Mouse (Mus musculus): Measurements from ENCODE around the gene Prr5l. TPM values are rescaled to one million over a fixed set of nuclear protein-coding genes. Genes with fewer than 3 reads are reported as not detected.
A peak's percentile ranks its signal among the peaks of the same experiment; 100 is the strongest.

Prr5l gene
- polyA plus RNA-seq, 1 experiment from 2014 or later: 14.2 TPM

DNA sequence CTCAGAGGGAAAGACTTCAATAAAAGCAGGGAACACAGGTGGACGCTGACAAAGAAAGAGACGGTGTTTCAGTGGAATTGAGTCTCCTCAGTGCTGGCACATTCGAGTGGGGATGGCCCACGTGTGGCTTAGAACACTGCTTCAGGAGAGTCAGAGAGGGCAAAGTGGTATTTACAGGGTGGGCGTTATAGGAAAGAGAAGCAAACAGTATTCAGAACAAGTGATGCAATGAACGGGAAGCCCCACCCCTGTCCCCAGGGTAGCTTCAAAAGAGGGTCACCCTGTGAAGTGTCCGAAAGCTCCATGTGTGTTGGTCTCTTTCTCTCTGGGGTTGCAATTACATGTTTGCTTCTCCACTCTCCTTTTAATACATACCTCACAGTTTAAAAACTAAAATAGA, 187.2 kb downstream of the Prr5l start:
- Histone ChIP-seq H3K4me2 (ENCODE audit: low read depth, low read length) (no peak overlapping the region), H3K27ac (replicated peaks; ENCODE audit: low read depth, low read length) (no peak overlapping the region), H3K4me3 (ENCODE audit: low read depth, low read length) (no peak overlapping the region), H3K36me3 (ENCODE audit: control insufficient read depth, insufficient read depth, low read length) (peaks cover 75% of the 10 kb centered on the region), H3K4me1 (ENCODE audit: control insufficient read depth, insufficient read depth, low read length) (no peaks in the 10 kb centered on the region), H3K9me3 (ENCODE audit: control insufficient read depth, low read length) (no peaks in the 10 kb centered on the region), H3K27me3 (replicated peaks; ENCODE audit: control insufficient read depth, insufficient read depth, low read length) (no peaks in the 10 kb centered on the region), H3K9ac (ENCODE audit: low read depth, low read length) (no peak overlapping the region)
- 83% methylated on average over 7 of the region's 7 CpGs for WGBS
- no peak for ATAC-seq (ENCODE audit: low read depth)
- DNase-seq (ENCODE audit: low spot score): no peak

DNA sequence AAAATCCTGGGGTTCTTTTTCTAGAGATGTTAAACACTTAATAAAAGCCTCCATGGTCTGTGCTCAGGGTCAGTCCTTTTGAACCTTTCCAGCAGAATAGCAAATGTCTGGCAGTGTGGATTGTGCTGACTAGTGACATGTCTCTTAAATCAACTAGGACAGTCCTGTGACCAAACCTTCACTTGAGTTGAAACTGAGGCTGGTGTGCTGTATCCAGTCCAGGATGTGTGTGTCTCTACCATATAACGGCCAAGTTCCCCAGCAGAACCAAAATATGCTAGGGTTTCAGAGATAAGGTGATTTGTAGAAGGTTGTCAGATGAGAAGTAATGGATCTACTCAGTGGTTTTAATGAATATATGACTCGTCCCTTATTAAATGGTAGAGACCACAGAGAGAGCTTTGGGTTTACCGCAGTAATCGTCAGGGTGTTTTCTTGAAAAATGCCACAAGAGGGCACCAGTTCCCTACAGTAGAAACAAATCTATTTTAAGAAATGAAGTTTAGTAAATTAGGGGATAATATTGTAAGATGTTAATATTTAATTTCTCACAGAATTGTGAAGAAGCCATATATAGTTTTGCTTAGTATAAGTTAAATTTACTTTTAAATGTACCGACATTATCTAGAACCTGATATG, 189.1 kb downstream of the Prr5l start:
- H3K4me2 ChIP-seq (ENCODE audit: low read depth, low read length): no peak overlapping the region
- H3K4me3 ChIP-seq (ENCODE audit: low read depth, low read length): no peak overlapping the region
- H3K36me3 ChIP-seq (ENCODE audit: control insufficient read depth, insufficient read depth, low read length): peaks cover 78% of the 10 kb centered on the region
- no peak overlapping the region for H3K9ac ChIP-seq (ENCODE audit: low read depth, low read length)
- H3K27me3 ChIP-seq (replicated peaks; ENCODE audit: control insufficient read depth, insufficient read depth, low read length): no peaks in the 10 kb centered on the region
- H3K4me1 ChIP-seq (ENCODE audit: control insufficient read depth, insufficient read depth, low read length): no peaks in the 10 kb centered on the region
- WGBS: 56% methylated on average over 5 of the region's 5 CpGs
- ATAC-seq (ENCODE audit: low read depth) (no peak), DNase-seq (ENCODE audit: low spot score) (peak; percentile 20)
- no peaks in the 10 kb centered on the region for H3K9me3 ChIP-seq (ENCODE audit: control insufficient read depth, low read length)
- H3K27ac ChIP-seq (replicated peaks; ENCODE audit: low read depth, low read length): no peak overlapping the region

DNA sequence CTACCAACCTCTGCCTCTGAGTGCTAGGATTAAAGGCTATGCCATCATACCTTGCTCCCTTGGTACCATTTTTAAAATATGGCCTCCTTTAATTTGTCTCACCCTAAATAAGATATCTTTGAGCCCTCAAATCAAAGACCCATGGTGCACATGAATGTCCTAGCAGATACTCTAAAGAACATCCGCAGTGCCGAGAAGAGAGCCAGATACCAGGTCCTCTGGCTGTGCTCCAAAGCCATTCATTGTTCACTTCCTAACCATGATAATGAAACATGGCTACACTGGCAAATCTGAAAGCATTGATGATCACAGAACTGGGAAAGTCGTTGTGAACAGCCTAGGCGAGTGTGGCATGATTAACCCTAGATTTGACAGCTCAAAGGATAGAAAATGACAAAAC, 189.8 kb downstream of the Prr5l start:
- Histone ChIP-seq H3K4me1 (ENCODE audit: control insufficient read depth, insufficient read depth, low read length) (no peaks in the 10 kb centered on the region), H3K9ac (ENCODE audit: low read depth, low read length) (no peak overlapping the region), H3K9me3 (ENCODE audit: control insufficient read depth, low read length) (no peaks in the 10 kb centered on the region), H3K27me3 (replicated peaks; ENCODE audit: control insufficient read depth, insufficient read depth, low read length) (no peaks in the 10 kb centered on the region), H3K4me2 (ENCODE audit: low read depth, low read length) (no peak overlapping the region), H3K4me3 (ENCODE audit: low read depth, low read length) (no peak overlapping the region), H3K27ac (replicated peaks; ENCODE audit: low read depth, low read length) (no peak overlapping the region), H3K36me3 (ENCODE audit: control insufficient read depth, insufficient read depth, low read length) (peaks cover 77% of the 10 kb centered on the region)
- DNase-seq (ENCODE audit: low spot score) (no peak), ATAC-seq (ENCODE audit: low read depth) (no peak)
- 72% methylated on average over 4 of the region's 4 CpGs for WGBS

DNA sequence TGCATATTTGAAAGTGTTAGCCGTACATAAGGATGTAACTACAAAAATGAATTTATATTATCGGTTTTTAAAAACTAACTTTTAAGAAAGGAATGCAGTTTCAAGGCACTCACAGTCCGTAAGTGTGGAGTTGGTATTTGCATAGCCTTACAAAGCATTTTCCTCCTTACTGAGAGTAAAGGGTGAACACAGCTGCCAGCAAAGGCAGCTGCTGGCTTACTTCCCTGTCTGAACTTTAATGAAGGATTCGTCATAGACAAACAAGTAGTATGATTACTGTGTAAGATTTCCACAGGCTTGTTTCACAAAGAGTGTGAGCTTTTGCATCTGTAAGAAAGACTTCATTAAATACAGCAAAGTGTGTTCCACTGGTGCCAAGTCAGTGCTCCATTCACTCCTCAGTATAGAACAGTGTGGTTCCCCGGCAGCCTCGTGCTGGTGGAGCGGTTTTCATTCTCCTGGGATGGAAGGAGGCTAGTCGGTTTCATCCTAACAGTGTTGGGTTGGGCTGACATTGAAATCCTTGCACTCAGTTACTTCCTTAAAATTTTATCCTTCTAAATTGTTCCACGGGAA, 192.5 kb downstream of the Prr5l start:
- no peaks in the 10 kb centered on the region for H3K9me3 ChIP-seq (ENCODE audit: control insufficient read depth, low read length)
- WGBS: 91% methylated on average over 9 of the region's 9 CpGs
- H3K9ac ChIP-seq (ENCODE audit: low read depth, low read length): no peak overlapping the region
- H3K27me3 ChIP-seq (replicated peaks; ENCODE audit: control insufficient read depth, insufficient read depth, low read length): no peaks in the 10 kb centered on the region
- H3K4me3 ChIP-seq (ENCODE audit: low read depth, low read length): no peak overlapping the region
- peak; percentile 14 for DNase-seq (ENCODE audit: low spot score)
- no peak for ATAC-seq (ENCODE audit: low read depth)
- no peaks in the 10 kb centered on the region for H3K4me1 ChIP-seq (ENCODE audit: control insufficient read depth, insufficient read depth, low read length)
- no peak overlapping the region for H3K4me2 ChIP-seq (ENCODE audit: low read depth, low read length)
- no peak overlapping the region for H3K27ac ChIP-seq (replicated peaks; ENCODE audit: low read depth, low read length)
- peaks cover 74% of the 10 kb centered on the region for H3K36me3 ChIP-seq (ENCODE audit: control insufficient read depth, insufficient read depth, low read length)

DNA sequence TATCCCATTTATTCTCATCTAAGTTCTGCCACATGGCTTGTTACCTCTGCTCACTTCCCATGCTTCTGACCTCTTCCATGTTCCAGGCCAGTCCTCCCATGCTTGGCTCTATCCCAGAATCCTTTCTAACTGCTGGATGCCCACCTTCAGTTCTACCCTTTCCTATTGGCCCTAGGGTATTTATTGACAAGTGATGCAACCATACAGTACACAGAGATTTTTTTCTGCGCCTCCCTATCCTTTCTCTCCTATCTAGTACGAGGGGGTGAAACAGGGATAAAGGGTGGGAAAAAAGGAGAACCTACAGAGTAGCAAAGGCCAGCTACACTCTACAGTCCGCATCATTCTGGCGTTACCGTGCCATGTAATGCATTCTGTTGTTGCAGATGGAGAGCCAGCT, 194.8 kb downstream of the Prr5l start:
- Histone ChIP-seq H3K27ac (replicated peaks; ENCODE audit: low read depth, low read length) (no peak overlapping the region), H3K9ac (ENCODE audit: low read depth, low read length) (no peak overlapping the region), H3K27me3 (replicated peaks; ENCODE audit: control insufficient read depth, insufficient read depth, low read length) (no peaks in the 10 kb centered on the region), H3K4me1 (ENCODE audit: control insufficient read depth, insufficient read depth, low read length) (no peaks in the 10 kb centered on the region), H3K36me3 (ENCODE audit: control insufficient read depth, insufficient read depth, low read length) (peaks cover 72% of the 10 kb centered on the region), H3K4me3 (ENCODE audit: low read depth, low read length) (no peak overlapping the region), H3K9me3 (ENCODE audit: control insufficient read depth, low read length) (no peaks in the 10 kb centered on the region), H3K4me2 (ENCODE audit: low read depth, low read length) (no peak overlapping the region)
- ATAC-seq (ENCODE audit: low read depth) (no peak), DNase-seq (ENCODE audit: low spot score) (no peak)
- 86% methylated on average over 5 of the region's 5 CpGs for WGBS

DNA sequence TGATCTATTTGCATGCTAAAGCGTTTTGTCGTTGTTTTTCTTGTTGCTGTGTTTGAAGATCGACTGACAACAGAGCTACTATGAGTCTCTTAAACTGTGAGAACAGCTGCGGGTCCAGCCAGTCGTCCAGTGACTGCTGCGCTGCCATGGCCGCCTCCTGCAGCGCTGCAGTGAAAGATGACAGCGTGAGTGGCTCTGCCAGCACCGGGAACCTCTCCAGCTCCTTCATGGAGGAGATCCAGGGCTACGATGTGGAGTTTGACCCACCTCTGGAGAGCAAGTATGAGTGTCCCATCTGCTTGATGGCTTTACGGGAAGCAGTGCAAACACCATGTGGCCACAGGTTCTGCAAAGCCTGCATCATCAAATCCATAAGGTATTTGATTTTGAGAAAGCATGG, 198.4 kb downstream of the Prr5l start:
- H3K27ac ChIP-seq (replicated peaks; ENCODE audit: low read depth, low read length): no peak overlapping the region
- no peak overlapping the region for H3K4me3 ChIP-seq (ENCODE audit: low read depth, low read length)
- H3K36me3 ChIP-seq (ENCODE audit: control insufficient read depth, insufficient read depth, low read length): peaks cover 41% of the 10 kb centered on the region
- ATAC-seq (ENCODE audit: low read depth): no peak
- no peak overlapping the region for H3K4me2 ChIP-seq (ENCODE audit: low read depth, low read length)
- no peak for DNase-seq (ENCODE audit: low spot score)
- WGBS: 92% methylated on average over 12 of the region's 12 CpGs
- H3K4me1 ChIP-seq (ENCODE audit: control insufficient read depth, insufficient read depth, low read length): peaks cover 2% of the 10 kb centered on the region; the same call in 1 of the 2 replicates
- no peak overlapping the region for H3K9ac ChIP-seq (ENCODE audit: low read depth, low read length)
- no peaks in the 10 kb centered on the region for H3K27me3 ChIP-seq (replicated peaks; ENCODE audit: control insufficient read depth, insufficient read depth, low read length)
- no peaks in the 10 kb centered on the region for H3K9me3 ChIP-seq (ENCODE audit: control insufficient read depth, low read length)

DNA sequence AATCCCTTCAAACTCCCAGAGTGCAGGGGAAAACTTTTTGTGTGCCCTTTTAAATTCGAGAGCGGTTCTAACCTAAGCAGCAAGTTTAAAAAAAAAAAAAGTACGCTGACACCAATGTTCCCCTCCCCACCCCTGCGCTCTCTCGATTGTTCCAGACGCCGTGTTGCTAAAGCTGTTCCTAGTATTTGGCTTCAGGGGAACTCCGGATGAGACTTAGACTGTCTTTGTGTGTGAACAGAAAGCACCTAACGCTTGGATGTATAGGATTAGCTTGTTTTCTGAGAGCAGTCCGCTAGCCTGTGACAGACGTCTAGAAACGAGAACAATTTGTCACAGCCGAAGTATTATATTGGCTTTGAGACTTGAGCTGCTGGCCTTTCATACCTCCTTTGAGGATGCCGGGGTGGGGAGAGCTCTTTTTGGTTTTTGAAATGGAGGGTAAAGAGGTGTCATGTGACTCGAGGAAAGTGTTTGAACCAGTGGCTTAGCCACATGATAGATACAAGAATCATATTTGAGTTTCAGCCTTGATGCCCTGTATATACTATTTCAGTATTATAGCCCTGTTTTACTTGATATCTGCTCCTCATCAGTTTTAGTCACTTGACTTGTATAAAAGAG, 203.6 kb downstream of the Prr5l start:
- H3K4me3 ChIP-seq (ENCODE audit: low read depth, low read length): peak overlapping the region; percentile 91
- no peaks in the 10 kb centered on the region for H3K9me3 ChIP-seq (ENCODE audit: control insufficient read depth, low read length)
- H3K9ac ChIP-seq (ENCODE audit: low read depth, low read length): peak overlapping the region; percentile 96
- no peaks in the 10 kb centered on the region for H3K27me3 ChIP-seq (replicated peaks; ENCODE audit: control insufficient read depth, insufficient read depth, low read length)
- DNase-seq (ENCODE audit: low spot score) (peak; percentile 27), ATAC-seq (ENCODE audit: low read depth) (no peak)
- H3K4me2 ChIP-seq (ENCODE audit: low read depth, low read length): peak overlapping the region; percentile 73
- H3K36me3 ChIP-seq (ENCODE audit: control insufficient read depth, insufficient read depth, low read length): peaks cover under 1% of the 10 kb centered on the region; the same call in 1 of the 2 replicates
- H3K27ac ChIP-seq (replicated peaks; ENCODE audit: low read depth, low read length): 0 out of 2 replicates have a peak overlapping the region, but pooled peaks have one; percentile 15
- WGBS: 2% methylated on average over 15 of the region's 15 CpGs
- peaks cover 5% of the 10 kb centered on the region; the same call in 1 of the 2 replicates for H3K4me1 ChIP-seq (ENCODE audit: control insufficient read depth, insufficient read depth, low read length)

DNA sequence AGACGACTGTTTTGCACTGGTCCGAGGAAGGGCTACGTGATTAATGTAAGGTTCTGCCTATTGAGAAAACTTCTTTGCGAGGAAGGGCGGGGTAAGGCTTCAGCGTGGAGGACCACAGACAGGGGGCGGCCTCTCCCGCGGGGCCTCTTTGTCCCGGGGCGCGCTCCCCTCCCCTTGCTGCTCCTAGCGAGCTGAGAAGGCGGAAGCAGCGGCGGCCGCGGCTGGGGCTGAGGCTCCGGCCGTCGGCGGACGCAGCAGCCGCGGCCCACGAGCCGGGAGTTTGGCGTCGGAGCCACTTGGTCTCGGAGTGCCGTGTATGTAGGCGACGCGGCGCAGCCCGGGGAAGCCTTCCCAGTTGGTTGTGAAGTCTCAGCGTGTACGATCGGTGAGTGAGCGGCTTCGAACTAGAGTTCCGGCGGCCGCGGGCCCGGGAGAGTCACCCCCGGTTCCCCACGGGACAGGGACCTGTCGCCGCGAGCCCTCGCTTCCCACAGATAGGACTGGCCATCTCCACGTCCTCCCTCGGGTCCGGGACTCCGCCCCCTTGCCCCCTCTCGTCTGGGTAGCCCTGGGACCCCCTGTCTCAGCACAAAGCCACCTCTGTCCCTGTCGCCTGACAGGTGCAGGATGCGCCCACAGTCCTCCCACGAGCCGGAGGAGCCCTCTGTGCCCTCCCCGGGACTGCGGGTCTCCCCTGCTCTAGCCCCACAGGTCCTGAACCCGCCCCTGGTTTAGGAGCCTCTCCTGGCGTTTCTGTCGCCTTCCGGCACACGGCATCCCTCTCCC, 204.4 kb downstream of the Prr5l start, which contains the start of gene Traf6:
Gene Traf6 (plus strand): TSS at position 194 of the 786 bp plus-strand sequence.
- Histone ChIP-seq H3K4me2 (ENCODE audit: low read depth, low read length) (peak within 1 kb of the TSS; percentile 73), H3K27me3 (replicated peaks; ENCODE audit: control insufficient read depth, insufficient read depth, low read length) (no peaks in the 10 kb centered on the region), H3K4me3 (ENCODE audit: low read depth, low read length) (peak within 1 kb of the TSS; percentile 91), H3K4me1 (ENCODE audit: control insufficient read depth, insufficient read depth, low read length) (peaks cover 5% of the 10 kb centered on the region; the same call in 1 of the 2 replicates), H3K27ac (replicated peaks; ENCODE audit: low read depth, low read length) (peak within 1 kb of the TSS; percentile 15), H3K9ac (ENCODE audit: low read depth, low read length) (peak within 1 kb of the TSS; percentile 96), H3K36me3 (ENCODE audit: control insufficient read depth, insufficient read depth, low read length) (no peaks in the 10 kb centered on the region), H3K9me3 (ENCODE audit: control insufficient read depth, low read length) (no peaks in the 10 kb centered on the region)
- ATAC-seq (ENCODE audit: low read depth) (peak; percentile 96), DNase-seq (ENCODE audit: low spot score) (peak; percentile 93)
- under 1% methylated on average over 51 of the region's 68 CpGs for WGBS

Measured in embryonic facial prominence, embryonic 14.5 days (tissue).